Mouse (Mus musculus): ENCODE data around the gene Ccdc81.

- TF ChIP-seq CTCF (IDR thresholded peaks at IDR 0.05; ENCODE audit: insufficient read depth, low read depth, low read length) (no peak), POLR2A (IDR thresholded peaks at IDR 0.05; ENCODE audit: insufficient read depth, low read depth, low read length) (no peak)
Measured at GRCm38 (mm10) chr7:89841670-89842403, 61.6 kb downstream of the Ccdc81 start.

Measured in olfactory bulb, adult 2 months (tissue).